Mouse (Mus musculus) heart, adult 2 months (tissue): ENCODE data around the gene Kl. TPM values are rescaled to one million over a fixed set of nuclear protein-coding genes. Genes with fewer than 3 reads are reported as not detected.
A peak's percentile ranks its signal among the peaks of the same experiment; 100 is the strongest.

ENCODE experiments used
- DNase-seq, 2 experiments: peaks; one replicate each; pipeline ENCODE4 v3.0.0; 2021
- H3K27ac ChIP-seq: fragments of 200-600 bp; 2 replicates; pipeline ENCODE4 v1.8.1; 2022
- H3K27me3 ChIP-seq: fragments of 200-500 bp; 2 replicates; pipeline ENCODE4 v1.6.1; 2012; ENCODE audit warnings: mild to moderate bottlenecking, low read length, inconsistent platforms, mixed read lengths; ENCODE audit not compliant: control insufficient read depth, insufficient read depth
- H3K36me3 ChIP-seq: fragments of 200-500 bp; 2 replicates; pipeline ENCODE4 v1.6.1; 2012; ENCODE audit warnings: low read length, inconsistent platforms; ENCODE audit not compliant: control insufficient read depth, insufficient read depth
- H3K4me1 ChIP-seq: fragments of 200-500 bp; 2 replicates; pipeline ENCODE4 v1.6.1; 2011; ENCODE audit warnings: low read length; ENCODE audit not compliant: control insufficient read depth, insufficient read depth
- H3K4me3 ChIP-seq: fragments of 200-600 bp; 2 replicates; pipeline ENCODE4 v1.8.1; 2022
- H3K79me2 ChIP-seq: fragments of 200-500 bp; replicated peaks from 2 replicates; pipeline ENCODE4 v1.6.1; 2012; ENCODE audit warnings: mild to moderate bottlenecking, inconsistent platforms, low read length, moderate library complexity, mixed read lengths; ENCODE audit not compliant: control insufficient read depth, insufficient read depth
- H3K9ac ChIP-seq: fragments of 200-500 bp; 2 replicates; pipeline ENCODE4 v1.6.1; 2012; ENCODE audit warnings: low read depth, mild to moderate bottlenecking, control low read depth, inconsistent platforms, low read length, mixed read lengths
- CTCF ChIP-seq: fragments of 200-600 bp; IDR thresholded peaks from 2 replicates; pipeline ENCODE4 v1.8.1; 2022; ENCODE audit warnings: antibody characterized with exemption, mild to moderate bottlenecking, moderate library complexity
- EP300 ChIP-seq: fragments of 200-500 bp; IDR thresholded peaks from 2 replicates; pipeline ENCODE4 v1.6.1; 2011; ENCODE audit warnings: low read depth, low read length, control low read depth; ENCODE audit not compliant: insufficient read depth
- POLR2A ChIP-seq: fragments of 200-500 bp; IDR thresholded peaks from 2 replicates; pipeline ENCODE4 v1.6.1; 2011; ENCODE audit warnings: mild to moderate bottlenecking, low read depth, low read length, control low read depth; ENCODE audit not compliant: insufficient read depth
- WGBS: fragments of 180-500 bp; shearing (Covaris S2); methylation state at CpG from one replicate; pipeline ENCODE4 v1.1.7; 2018; 5-methylcytosine and 5-hydroxymethylcytosine counted together
- intact Hi-C: fragments of 180-260 bp; cut with DNase I; formaldehyde crosslinking; loops from one replicate; pipeline ENCODE4 v1.15.1; 2025
- polyA plus RNA-seq: library from polyadenylated mRNA; depleted of rRNA; stranded (reverse); fragments of >200 nt; gene quantifications from 2 replicates; pipeline ENCODE4 v1.2.3, GENCODE M21; 2012
- total RNA-seq, 2 experiments: library from RNA; stranded (reverse); gene quantifications; 2 replicates each; pipeline ENCODE4 v1.2.3; 2021

Gene Kl
- total and polyA plus RNA-seq, 3 experiments: 0.03 to 0.07 (median 0.06) TPM

DNA sequence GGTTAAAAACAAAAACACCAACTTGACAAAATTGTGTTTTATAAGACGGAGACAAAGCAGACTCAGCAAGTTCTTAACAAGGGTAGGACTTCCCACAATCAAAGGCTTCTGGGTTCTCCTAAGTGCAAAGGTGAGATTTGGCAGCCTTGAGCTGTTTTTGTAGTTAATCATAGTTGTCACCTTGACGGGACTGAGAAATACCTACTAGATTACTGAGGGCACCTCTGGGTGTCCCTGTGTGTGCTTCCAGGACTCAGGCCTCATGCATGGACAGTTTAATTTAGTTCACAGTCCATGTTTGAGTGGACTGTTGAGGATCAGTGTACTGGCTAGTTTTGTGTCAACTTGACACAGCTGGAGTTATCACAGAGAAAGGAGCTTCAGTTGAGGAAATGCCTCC lies 72.1 kb downstream of the Kl start:
- WGBS: 92% methylated on average over 2 of the region's 2 CpGs
- intact Hi-C loops: loop anchor here (5.0 kb wide), 1 partner anchor 88 kb away; no protein-coding TSS in a partner anchor
- no peak overlapping the region for H3K27ac ChIP-seq
- no peak overlapping the region for H3K4me3 ChIP-seq
- H3K79me2 ChIP-seq: no peaks in the 10 kb centered on the region
- H3K36me3 ChIP-seq: no peaks in the 10 kb centered on the region
- no peak overlapping the region for H3K9ac ChIP-seq
- TF ChIP-seq CTCF (no peak), POLR2A (no peak), EP300 (no peak)
- DNase-seq: no peak
- H3K4me1 ChIP-seq: peaks cover 6% of the 10 kb centered on the region
- no peaks in the 10 kb centered on the region for H3K27me3 ChIP-seq

- no peak for DNase-seq
- H3K79me2 ChIP-seq: no peaks in the 10 kb centered on the region
- TF ChIP-seq POLR2A (peak; percentile 46; the same call in 1 of the 2 replicates), CTCF (no peak), EP300 (peak; percentile 42; the same call in 1 of the 2 replicates)
- H3K27ac ChIP-seq: no peak overlapping the region
- no peaks in the 10 kb centered on the region for H3K36me3 ChIP-seq
- H3K27me3 ChIP-seq: no peaks in the 10 kb centered on the region
- no peak overlapping the region for H3K9ac ChIP-seq
- peaks cover 4% of the 10 kb centered on the region for H3K4me1 ChIP-seq
- intact Hi-C loops: no loop called here
- H3K4me3 ChIP-seq: no peak overlapping the region
- 45% methylated on average over 4 of the region's 4 CpGs for WGBS
Measured at GRCm38 (mm10) chr5:151026069-151026468, 73.7 kb downstream of the Kl start.

GRCm38 (mm10) chr5:151027171-151027570 lies 74.8 kb downstream of the Kl start:
- DNase-seq: no peak
- no peak overlapping the region for H3K4me3 ChIP-seq
- intact Hi-C loops: no loop called here
- H3K4me1 ChIP-seq: peaks cover 4% of the 10 kb centered on the region
- H3K79me2 ChIP-seq: no peaks in the 10 kb centered on the region
- no peaks in the 10 kb centered on the region for H3K27me3 ChIP-seq
- H3K9ac ChIP-seq: no peak overlapping the region
- TF ChIP-seq EP300: no peak
- TF ChIP-seq POLR2A: no peak
- TF ChIP-seq CTCF: no peak
- H3K36me3 ChIP-seq: no peaks in the 10 kb centered on the region
- WGBS: 81% methylated on average over 7 of the region's 7 CpGs
- H3K27ac ChIP-seq: no peak overlapping the region

GRCm38 (mm10) chr5:151028906-151029305 lies 76.5 kb downstream of the Kl start:
- WGBS: 73% methylated on average over 6 of the region's 6 CpGs
- H3K36me3 ChIP-seq: no peaks in the 10 kb centered on the region
- no peak overlapping the region for H3K4me3 ChIP-seq
- intact Hi-C loops: no loop called here
- no peak for DNase-seq
- H3K79me2 ChIP-seq: no peaks in the 10 kb centered on the region
- no peak overlapping the region for H3K27ac ChIP-seq
- no peaks in the 10 kb centered on the region for H3K27me3 ChIP-seq
- peaks cover 2% of the 10 kb centered on the region for H3K4me1 ChIP-seq
- no peak for TF ChIP-seq POLR2A
- no peak for TF ChIP-seq CTCF
- no peak for TF ChIP-seq EP300
- no peak overlapping the region for H3K9ac ChIP-seq

DNA sequence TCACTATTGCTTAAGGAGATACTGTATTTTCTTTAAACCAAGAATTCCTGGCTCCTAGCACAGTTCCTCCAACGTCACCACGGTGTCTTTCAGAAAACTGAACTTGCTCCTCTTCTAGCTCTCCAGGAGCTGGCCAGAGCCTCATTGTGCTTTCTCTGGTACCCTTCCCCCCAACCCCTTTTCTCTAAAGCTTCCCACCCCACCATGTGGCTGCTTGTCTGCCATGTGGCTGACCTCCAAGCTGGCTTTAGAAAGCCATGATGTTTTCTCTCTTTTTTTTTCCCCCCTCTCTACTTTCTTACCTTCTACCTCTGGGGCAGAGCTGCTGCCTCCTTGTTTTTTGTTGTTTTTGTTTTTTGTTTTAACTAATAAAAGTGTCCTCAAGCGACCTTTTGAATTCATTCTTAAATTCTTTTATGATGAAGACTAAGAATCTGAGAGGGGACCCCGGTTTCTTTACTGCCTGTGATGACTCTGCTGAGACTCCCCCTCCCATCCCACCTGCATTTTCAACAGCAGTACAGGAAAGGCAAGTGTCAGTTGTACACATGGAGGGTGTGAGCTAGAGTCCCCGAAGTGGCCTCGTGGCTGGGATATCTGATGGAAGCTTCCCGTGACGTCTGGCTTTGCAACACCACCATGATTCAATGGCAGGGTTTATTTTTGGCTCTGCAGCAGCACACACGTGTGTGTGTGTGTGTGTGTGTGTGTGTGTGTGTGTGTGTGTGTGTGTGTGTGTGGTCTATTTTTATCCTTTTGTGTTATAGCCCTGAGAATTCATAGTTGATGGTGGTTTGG lies 82.5 kb downstream of the Kl start:
- WGBS: 34% methylated on average over 9 of the region's 9 CpGs
- TF ChIP-seq CTCF: no peak
- TF ChIP-seq POLR2A: no peak
- no peak for TF ChIP-seq EP300

DNA sequence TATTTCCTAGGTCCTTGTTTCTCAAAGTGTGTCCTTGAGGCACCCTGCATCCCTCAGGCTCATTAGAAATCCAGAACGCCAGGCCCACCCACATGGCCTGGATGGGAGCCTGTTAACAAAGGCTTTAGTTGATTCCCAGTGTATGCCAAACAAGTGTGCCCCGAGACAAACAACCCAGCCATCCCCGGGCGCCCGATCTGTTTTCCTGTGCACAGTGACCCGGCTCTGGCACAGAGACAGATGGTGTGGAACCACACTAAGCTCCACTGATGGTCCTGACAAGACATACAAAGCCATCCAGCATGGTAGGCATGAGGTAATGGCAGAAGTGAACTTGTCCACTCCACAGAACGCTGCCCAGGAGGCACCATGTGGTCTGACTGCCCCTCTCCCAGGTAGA lies 85.5 kb downstream of the Kl start:
- TF ChIP-seq POLR2A (no peak), EP300 (no peak), CTCF (no peak)
- H3K9ac ChIP-seq: no peak overlapping the region
- intact Hi-C loops: no loop called here
- no peaks in the 10 kb centered on the region for H3K27me3 ChIP-seq
- DNase-seq: no peak
- H3K4me1 ChIP-seq: no peaks in the 10 kb centered on the region
- H3K79me2 ChIP-seq: no peaks in the 10 kb centered on the region
- H3K4me3 ChIP-seq: no peak overlapping the region
- no peak overlapping the region for H3K27ac ChIP-seq
- 87% methylated on average over 7 of the region's 7 CpGs for WGBS
- no peaks in the 10 kb centered on the region; the same call in 1 of the 2 replicates for H3K36me3 ChIP-seq

More for the DNA sequence above, 82.5 kb downstream of the Kl start:
- Histone ChIP-seq H3K36me3 (no peaks in the 10 kb centered on the region; the same call in 1 of the 2 replicates), H3K27ac (no peak overlapping the region), H3K4me3 (no peak overlapping the region), H3K27me3 (no peaks in the 10 kb centered on the region), H3K4me1 (no peaks in the 10 kb centered on the region), H3K79me2 (no peaks in the 10 kb centered on the region), H3K9ac (no peak overlapping the region)
- intact Hi-C loops: no loop called here
- no peak for DNase-seq
